22 mouse cellular contexts compared by ENCODE assay signal in the genomic region with DNA sequence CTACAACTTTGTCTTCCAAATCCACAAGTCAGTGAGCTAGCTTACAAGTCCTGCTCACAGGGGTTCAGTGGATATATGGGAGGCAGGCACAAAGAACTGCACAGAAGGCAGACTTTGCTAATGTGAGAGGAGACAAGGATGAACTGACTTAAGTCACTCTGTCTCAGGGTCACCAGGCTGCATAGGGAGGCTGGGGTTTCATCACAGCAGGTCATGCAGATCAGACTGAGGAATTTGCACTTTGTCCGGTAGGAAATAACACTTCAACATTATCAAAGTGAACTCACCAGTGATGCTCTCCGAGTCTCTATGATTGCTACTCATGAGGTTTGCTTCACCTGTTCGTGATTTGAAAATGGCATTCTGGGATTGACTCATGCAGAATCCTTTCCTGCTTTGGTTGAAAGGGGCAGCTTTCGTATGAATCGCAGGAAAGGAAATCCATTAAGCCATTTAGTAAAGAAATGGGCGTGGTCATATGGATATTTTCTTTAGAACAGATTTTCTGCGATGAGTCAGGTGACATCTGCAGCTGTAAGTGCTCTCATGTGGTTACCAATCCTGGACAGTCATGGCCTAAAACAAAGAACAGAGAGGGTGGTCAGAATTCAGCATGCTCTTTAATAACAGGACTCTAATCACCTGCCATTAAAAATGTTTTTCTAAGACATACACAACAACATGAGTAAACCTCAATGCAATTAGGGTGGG. TPM values are rescaled to one million over a fixed set of nuclear protein-coding genes. Genes with fewer than 3 reads are reported as not detected.
DNase-seq lines count a peak whose midpoint lies in the region; ATAC-seq lines count a peak whose summit lies in the region.
"Had no signal": no experiment of that assay in that cellular context is flagged by ENCODE, and none has a peak within 500 bp of the region (broad histone marks: within the 10 kb centered on the region; RNA-seq: fewer than 3 reads in every experiment).

No protein-coding gene starts in this region.

- peaks cover 18% of the 10 kb centered on the region for H3K4me1 ChIP-seq in liver, embryonic 16.5 days (ENCODE audit: control insufficient read depth, low read depth, low read length)
- H3K4me1 ChIP-seq: midbrain, embryonic 12.5 days; neural tube, embryonic 12.5 days had no signal

- no peak overlapping the region for H3K9ac ChIP-seq in liver, embryonic 16.5 days (ENCODE audit: low read depth, low read length)
- H3K9ac ChIP-seq: embryonic facial prominence, embryonic 13.5 days; hindbrain, embryonic 14.5 days; liver, embryonic 13.5 days; midbrain, embryonic 12.5 days; neural tube, embryonic 12.5 days had no signal

- H3K36me3 ChIP-seq in liver, embryonic 16.5 days (ENCODE audit: control insufficient read depth, insufficient read depth), result peaks cover 32% of the 10 kb centered on the region

- 90% methylated on average over 7 of the region's 7 CpGs for WGBS in liver, embryonic 16.5 days (ENCODE audit: insufficient replicate concordance)

- no peak overlapping the region for H3K27ac ChIP-seq in liver, embryonic 16.5 days (ENCODE audit: low read length)
- H3K27ac ChIP-seq: embryonic facial prominence, embryonic 13.5 days; hindbrain, embryonic 14.5 days; left cerebral cortex, adult 2 months; liver, embryonic 13.5 days; midbrain, embryonic 12.5 days; neural tube, embryonic 12.5 days had no signal

- DNase-seq in heart, adult 11 months, result peak; percentile 66
- DNase-seq in heart, adult 9 months (ENCODE audit: low spot score in 2 of 2), result no peak
- DNase-seq in kidney, adult 11 months, result peak; percentile 58
- no peak for DNase-seq in kidney, postnatal 4 days
- no peak for DNase-seq in liver
- DNase-seq in thymus, postnatal 14 days, result no peak
- DNase-seq: adrenal gland, postnatal 25 days; cerebellum, adult 11 months; cerebellum, postnatal 10 days; gastrocnemius, postnatal 36 days; left cerebral cortex, postnatal 4 days; liver, embryonic 13.5 days; right cerebral cortex, postnatal 4 days had no signal

- H3K27me3 ChIP-seq in liver, embryonic 16.5 days (ENCODE audit: control insufficient read depth, insufficient read depth, low read depth, low read length), result no peaks in the 10 kb centered on the region
- H3K27me3 ChIP-seq: CH12.LX; embryonic facial prominence, embryonic 13.5 days; liver, embryonic 13.5 days; midbrain, embryonic 12.5 days; neural tube, embryonic 12.5 days had no signal

- 0 out of 2 replicates have a peak, but pooled peaks have one; percentile 16 for ATAC-seq in liver, embryonic 16.5 days (ENCODE audit: low read depth)
- ATAC-seq: forebrain, embryonic 14.5 days had no signal

- H3K4me3 ChIP-seq in liver, embryonic 16.5 days (ENCODE audit: low read depth, low read length), result no peak overlapping the region
- H3K4me3 ChIP-seq: embryonic facial prominence, embryonic 13.5 days; left cerebral cortex, adult 2 months; liver, embryonic 13.5 days; midbrain, embryonic 12.5 days; neural tube, embryonic 12.5 days had no signal

- no peak overlapping the region for H3K4me2 ChIP-seq in liver, embryonic 16.5 days (ENCODE audit: low read depth, low read length)
- H3K4me2 ChIP-seq: embryonic facial prominence, embryonic 13.5 days; heart, embryonic 11.5 days; hindbrain, embryonic 14.5 days; liver, embryonic 13.5 days; midbrain, embryonic 12.5 days; neural tube, embryonic 12.5 days had no signal

- no peaks in the 10 kb centered on the region for H3K9me3 ChIP-seq in liver, embryonic 16.5 days (replicated peaks; ENCODE audit: control insufficient read depth, low read length)
- H3K9me3 ChIP-seq: embryonic facial prominence, embryonic 13.5 days; liver, embryonic 13.5 days; midbrain, embryonic 12.5 days; neural tube, embryonic 12.5 days had no signal

RNA-seq across cellular contexts. Expression of a gene that starts 27.1 kb away (rescaled TPM):
- polyA plus RNA-seq in liver, embryonic 16.5 days (2015; fragmentation: Nextera tagmentation; extraction: Ambion mirVana), result 58.9 TPM in 2 replicates

RNA-seq across cellular contexts. Expression of a gene that starts 27.2 kb away (rescaled TPM):
- polyA plus RNA-seq in liver, embryonic 16.5 days (2015; fragmentation: Nextera tagmentation; extraction: Ambion mirVana), result 49.1 and 49.5 TPM in 2 replicates

Comparison
In these comparisons a context has a peak if more than half of its experiments do, and no peak if none do; other contexts are left out.
1. DNase-seq: peak in heart, adult 11 months (single experiment) and kidney, adult 11 months (single experiment); none in heart, adult 9 months (0 of 2), kidney, postnatal 4 days (0 of 2), liver (single experiment) and thymus, postnatal 14 days (single experiment).